Mouse (Mus musculus): ENCODE measurements around the gene Gm10945. TPM values are rescaled to one million over a fixed set of nuclear protein-coding genes. Genes with fewer than 3 reads are reported as not detected.

Gm10945 gene
- not detected in 2 replicates for polyA plus RNA-seq (2015; fragmentation: Nextera tagmentation; extraction: Ambion mirVana)

DNA sequence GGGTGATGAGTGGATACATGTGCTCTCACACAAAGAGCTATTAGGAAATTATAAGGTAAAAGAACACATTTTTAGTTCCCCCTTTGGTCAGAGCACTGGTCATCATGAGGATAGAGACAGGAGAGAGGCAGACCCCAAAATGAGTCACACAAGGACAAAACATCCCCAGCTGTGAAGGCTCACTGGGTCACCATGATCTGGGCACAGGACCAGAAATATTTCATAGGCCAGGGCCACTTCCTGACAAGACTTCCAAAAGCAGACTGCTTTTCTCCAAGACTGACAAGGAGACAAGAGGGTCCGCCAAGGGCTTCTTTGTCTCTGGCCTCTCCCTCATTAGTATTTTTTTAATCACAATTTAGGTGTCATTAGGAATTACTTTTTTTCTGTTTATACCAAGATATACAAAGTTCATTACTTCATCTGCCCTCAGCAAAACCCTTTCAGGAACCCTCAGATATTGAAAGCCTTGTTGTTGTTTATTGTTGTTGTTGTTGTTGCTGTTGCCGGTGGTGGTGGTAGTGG lies at the start of gene Gm10945:
Gm10945 (minus strand) TSS at position 475 of the 525 bp plus-strand sequence.
- ATAC-seq (ENCODE audit: low FRiP score), result no peak
- 93% methylated on average over 2 of the region's 2 CpGs for WGBS
- H3K4me1 ChIP-seq, result no peaks in the 10 kb centered on the region

DNA sequence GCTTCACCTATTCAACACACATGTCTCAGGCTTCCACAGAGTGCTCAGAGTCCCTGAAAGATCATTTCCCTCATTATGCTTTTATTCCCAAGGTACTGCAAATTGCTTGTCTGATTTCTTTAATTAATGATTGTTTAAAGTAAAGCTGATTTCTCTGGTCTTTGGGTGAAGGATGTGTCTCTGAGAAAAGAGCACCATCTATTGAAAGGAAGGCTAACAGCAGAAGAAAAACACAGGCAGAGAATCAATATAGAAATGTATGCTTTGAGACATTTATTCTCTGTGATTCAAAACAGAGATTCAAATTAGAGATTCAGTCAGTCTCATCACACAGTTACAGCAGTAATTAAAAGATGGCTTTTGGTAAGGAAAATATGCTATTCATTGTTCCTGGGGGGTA lies 28.7 kb upstream of the Gm10945 start:
- ATAC-seq (ENCODE audit: low FRiP score), result 0 out of 2 replicates have a peak, but pooled peaks have one; percentile 18
- H3K4me3 ChIP-seq (replicated peaks), result peak overlapping the region; percentile 45
- no peak overlapping the region for H3K27ac ChIP-seq (replicated peaks)
- H3K9ac ChIP-seq (replicated peaks), result no peak overlapping the region
- H3K27me3 ChIP-seq (replicated peaks), result no peaks in the 10 kb centered on the region
- H3K9me3 ChIP-seq (replicated peaks), result no peaks in the 10 kb centered on the region
- H3K4me2 ChIP-seq, result peak overlapping the region; percentile 63
- H3K4me1 ChIP-seq, result 0 out of 2 replicates have a peak, but pooled peaks cover 7% of the 10 kb centered on the region
- no peaks in the 10 kb centered on the region for H3K36me3 ChIP-seq

More for the DNA sequence above, at the start of gene Gm10945:
- H3K27ac ChIP-seq (replicated peaks), result no peak within 1 kb of the TSS
- no peaks in the 10 kb centered on the region for H3K27me3 ChIP-seq (replicated peaks)
- H3K9ac ChIP-seq (replicated peaks), result no peak within 1 kb of the TSS
- no peaks in the 10 kb centered on the region for H3K36me3 ChIP-seq
- H3K9me3 ChIP-seq (replicated peaks), result no peaks in the 10 kb centered on the region
- no peak within 1 kb of the TSS for H3K4me2 ChIP-seq
- no peak within 1 kb of the TSS for H3K4me3 ChIP-seq (replicated peaks)

DNA sequence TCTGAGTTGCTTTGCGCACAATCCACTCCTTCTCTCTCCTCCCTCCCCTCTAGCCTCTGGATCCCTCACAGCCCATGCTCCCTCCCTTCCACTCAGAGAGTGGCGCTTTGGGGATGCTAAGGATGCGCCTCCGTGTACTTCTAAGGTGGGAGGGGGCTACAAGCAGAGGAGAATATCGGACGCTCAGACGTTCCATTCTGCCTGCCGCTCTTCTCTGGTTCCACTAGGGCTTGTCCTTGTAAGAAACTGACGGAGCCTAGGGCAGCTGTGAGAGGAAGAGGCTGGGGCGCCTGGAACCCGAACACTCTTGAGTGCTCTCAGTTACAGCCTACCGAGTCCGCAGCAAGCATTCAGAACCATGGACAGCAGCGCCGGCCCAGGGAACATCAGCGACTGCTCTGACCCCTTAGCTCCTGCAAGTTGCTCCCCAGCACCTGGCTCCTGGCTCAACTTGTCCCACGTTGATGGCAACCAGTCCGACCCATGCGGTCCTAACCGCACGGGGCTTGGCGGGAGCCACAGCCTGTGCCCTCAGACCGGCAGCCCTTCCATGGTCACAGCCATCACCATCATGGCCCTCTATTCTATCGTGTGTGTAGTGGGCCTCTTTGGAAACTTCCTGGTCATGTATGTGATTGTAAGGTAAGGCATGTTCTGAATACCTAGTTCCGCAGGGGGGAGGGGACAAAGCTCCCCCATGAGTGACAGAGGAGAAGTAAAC lies 27.1 kb upstream of the Gm10945 start:
- Histone ChIP-seq H3K4me1 (0 out of 2 replicates have a peak, but pooled peaks cover 7% of the 10 kb centered on the region), H3K27me3 (replicated peaks) (no peaks in the 10 kb centered on the region), H3K4me2 (peak overlapping the region; percentile 63), H3K9me3 (replicated peaks) (no peaks in the 10 kb centered on the region), H3K4me3 (replicated peaks) (peak overlapping the region; percentile 45), H3K27ac (replicated peaks) (no peak overlapping the region), H3K9ac (replicated peaks) (peak overlapping the region; percentile 36; the same call in 1 of the 2 replicates), H3K36me3 (no peaks in the 10 kb centered on the region)
- WGBS, result 5% methylated on average over 25 of the region's 25 CpGs
- ATAC-seq (ENCODE audit: low FRiP score), result peak; percentile 89

DNA sequence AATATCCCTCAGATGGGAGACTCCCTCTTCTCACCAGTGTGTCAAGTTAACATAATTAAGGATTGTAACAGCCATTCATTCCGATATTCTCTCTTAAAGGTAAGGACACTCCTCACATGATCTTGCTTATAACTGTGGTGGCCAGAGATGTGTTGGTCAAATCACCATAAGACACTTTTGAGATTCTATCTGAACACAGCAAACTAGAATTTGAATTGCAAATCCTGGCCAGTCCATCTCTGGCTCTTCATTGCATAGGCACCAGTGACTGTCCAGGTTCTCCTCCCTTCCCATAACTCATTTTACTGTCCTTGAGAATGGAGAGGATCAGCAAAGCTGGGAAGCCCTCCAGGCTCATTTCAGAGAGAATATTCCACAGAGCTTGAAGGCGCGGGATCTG lies 3.4 kb downstream of the Gm10945 start, which contains the start of gene Oprm1:
Oprm1 (plus strand) TSS at position 301 of the 400 bp plus-strand sequence.
- no peak for ATAC-seq (ENCODE audit: low FRiP score)
- 95% methylated on average over 3 of the region's 3 CpGs for WGBS
- Histone ChIP-seq H3K27ac (replicated peaks) (no peak within 1 kb of the TSS), H3K9ac (replicated peaks) (no peak within 1 kb of the TSS), H3K4me2 (no peak within 1 kb of the TSS), H3K36me3 (no peaks in the 10 kb centered on the region), H3K4me3 (replicated peaks) (no peak within 1 kb of the TSS), H3K27me3 (replicated peaks) (no peaks in the 10 kb centered on the region), H3K4me1 (no peaks in the 10 kb centered on the region), H3K9me3 (replicated peaks) (no peaks in the 10 kb centered on the region)

DNA sequence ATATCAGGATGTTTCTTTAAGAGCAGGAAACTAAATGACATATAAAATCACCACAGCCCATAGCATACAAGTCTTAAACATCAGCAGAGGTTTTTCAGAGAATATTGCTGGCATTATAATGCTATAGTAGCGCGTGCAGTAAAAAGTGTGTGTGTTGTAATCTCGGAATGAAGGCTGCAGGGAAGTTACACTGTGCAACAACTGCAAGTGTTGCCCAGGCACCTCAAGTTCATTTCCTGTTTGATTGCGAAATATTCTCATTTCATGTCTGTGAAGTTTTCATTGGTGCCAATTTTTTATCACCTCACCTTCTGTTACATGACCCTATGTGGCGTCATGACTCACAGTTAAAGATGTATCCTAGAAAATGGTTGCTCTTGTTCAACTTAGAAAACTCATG lies 8.2 kb downstream of the Gm10945 start:
- H3K4me3 ChIP-seq (replicated peaks), result no peak overlapping the region
- no peaks in the 10 kb centered on the region for H3K4me1 ChIP-seq
- no peaks in the 10 kb centered on the region for H3K27me3 ChIP-seq (replicated peaks)
- no peak overlapping the region for H3K9ac ChIP-seq (replicated peaks)
- H3K4me2 ChIP-seq, result no peak overlapping the region
- H3K27ac ChIP-seq (replicated peaks), result no peak overlapping the region
- no peaks in the 10 kb centered on the region for H3K36me3 ChIP-seq
- WGBS, result 90% methylated on average over 5 of the region's 5 CpGs
- ATAC-seq (ENCODE audit: low FRiP score), result no peak
- H3K9me3 ChIP-seq (replicated peaks), result no peaks in the 10 kb centered on the region

DNA sequence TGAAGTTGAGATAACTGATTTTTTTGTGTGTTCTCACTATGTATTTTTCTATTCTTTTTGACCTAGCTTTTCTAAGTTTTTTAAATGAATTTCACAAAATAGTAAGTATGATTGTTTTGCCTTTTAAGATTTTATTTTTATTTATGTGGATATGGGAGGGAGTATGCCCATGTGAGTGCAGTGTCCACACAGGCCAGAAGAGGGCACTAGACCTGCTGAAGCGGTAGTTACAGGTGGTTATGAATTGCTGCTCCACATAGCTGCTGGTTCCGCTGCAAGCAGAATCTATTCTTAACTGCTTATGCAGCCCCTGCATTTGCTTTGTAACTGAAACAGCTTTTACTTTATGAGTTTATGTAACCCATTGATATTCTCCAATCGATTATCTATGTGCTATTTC lies 33.1 kb downstream of the Gm10945 start:
- Histone ChIP-seq H3K27ac (replicated peaks) (no peak overlapping the region), H3K36me3 (no peaks in the 10 kb centered on the region), H3K9me3 (replicated peaks) (no peaks in the 10 kb centered on the region), H3K4me1 (no peaks in the 10 kb centered on the region), H3K4me3 (replicated peaks) (no peak overlapping the region), H3K27me3 (replicated peaks) (no peaks in the 10 kb centered on the region), H3K9ac (replicated peaks) (no peak overlapping the region), H3K4me2 (no peak overlapping the region)
- WGBS, result 94% methylated on average over 3 of the region's 3 CpGs
- ATAC-seq (ENCODE audit: low FRiP score), result no peak

DNA sequence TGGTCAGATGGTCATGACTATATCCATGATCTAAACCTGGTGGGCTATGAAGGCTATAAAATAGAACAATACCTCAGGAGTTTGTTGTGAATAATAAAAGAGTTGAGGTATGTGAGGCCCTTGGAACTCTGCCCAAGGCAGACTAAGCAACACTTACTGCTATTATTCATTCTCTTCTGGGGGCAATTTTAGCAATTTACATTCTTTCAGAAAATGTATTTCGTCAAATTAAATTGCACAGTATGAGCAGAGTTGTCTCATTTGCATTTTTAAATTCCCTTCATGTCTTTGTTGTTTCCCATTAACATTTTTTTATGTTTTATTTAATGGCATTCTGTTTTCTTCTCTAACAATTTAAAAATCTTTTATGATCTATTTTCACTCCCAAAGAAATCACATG lies 37.8 kb downstream of the Gm10945 start:
- no peaks in the 10 kb centered on the region for H3K36me3 ChIP-seq
- peak; percentile 80 for ATAC-seq (ENCODE audit: low FRiP score)
- WGBS, result 41% methylated on average over 1 of the region's 1 CpGs

DNA sequence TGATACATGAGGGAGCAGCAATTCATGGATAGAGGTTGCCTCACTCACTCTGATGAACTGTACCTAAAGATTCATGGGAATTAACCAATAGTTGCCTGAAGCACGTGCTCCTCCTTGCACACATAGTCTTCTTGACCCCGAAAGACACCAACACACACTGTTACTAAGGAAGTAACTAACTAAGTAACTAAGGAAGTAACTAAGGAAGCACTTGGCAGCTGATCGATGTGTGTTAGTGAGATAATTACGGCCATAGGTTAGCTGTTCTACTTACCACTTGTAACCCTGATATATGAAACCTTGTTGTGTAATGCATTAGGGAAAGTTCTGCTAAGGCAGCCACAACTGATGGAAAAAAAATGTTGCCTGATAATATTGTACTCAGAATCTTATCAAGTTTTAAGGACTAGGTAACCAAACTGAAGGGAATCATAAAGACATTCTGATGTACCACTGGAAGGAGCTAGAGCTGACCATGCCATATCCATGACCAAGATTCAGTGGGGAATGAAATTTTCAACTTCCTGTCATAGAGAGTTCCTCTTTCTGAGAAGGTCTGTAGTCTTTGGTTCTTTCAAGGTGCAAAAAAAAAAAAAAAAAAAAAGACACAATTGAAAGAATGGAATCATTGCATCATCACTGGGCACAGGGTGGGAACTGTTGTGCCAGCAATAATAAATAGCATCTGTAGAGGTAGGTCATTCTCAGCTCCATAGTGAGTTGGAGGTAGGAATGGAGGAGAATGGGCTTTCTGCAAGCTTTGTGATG lies 44.2 kb downstream of the Gm10945 start:
- Histone ChIP-seq H3K4me2 (no peak overlapping the region), H3K9ac (replicated peaks) (no peak overlapping the region), H3K27ac (replicated peaks) (no peak overlapping the region), H3K9me3 (replicated peaks) (no peaks in the 10 kb centered on the region), H3K4me3 (replicated peaks) (no peak overlapping the region), H3K27me3 (replicated peaks) (no peaks in the 10 kb centered on the region), H3K4me1 (no peaks in the 10 kb centered on the region), H3K36me3 (no peaks in the 10 kb centered on the region)
- ATAC-seq (ENCODE audit: low FRiP score), result no peak
- 85% methylated on average over 4 of the region's 4 CpGs for WGBS

More for the DNA sequence above, 37.8 kb downstream of the Gm10945 start:
- no peaks in the 10 kb centered on the region for H3K9me3 ChIP-seq (replicated peaks)
- no peaks in the 10 kb centered on the region for H3K4me1 ChIP-seq
- no peak overlapping the region for H3K9ac ChIP-seq (replicated peaks)
- H3K27me3 ChIP-seq (replicated peaks), result no peaks in the 10 kb centered on the region
- H3K27ac ChIP-seq (replicated peaks), result no peak overlapping the region
- no peak overlapping the region for H3K4me3 ChIP-seq (replicated peaks)
- no peak overlapping the region for H3K4me2 ChIP-seq

DNA sequence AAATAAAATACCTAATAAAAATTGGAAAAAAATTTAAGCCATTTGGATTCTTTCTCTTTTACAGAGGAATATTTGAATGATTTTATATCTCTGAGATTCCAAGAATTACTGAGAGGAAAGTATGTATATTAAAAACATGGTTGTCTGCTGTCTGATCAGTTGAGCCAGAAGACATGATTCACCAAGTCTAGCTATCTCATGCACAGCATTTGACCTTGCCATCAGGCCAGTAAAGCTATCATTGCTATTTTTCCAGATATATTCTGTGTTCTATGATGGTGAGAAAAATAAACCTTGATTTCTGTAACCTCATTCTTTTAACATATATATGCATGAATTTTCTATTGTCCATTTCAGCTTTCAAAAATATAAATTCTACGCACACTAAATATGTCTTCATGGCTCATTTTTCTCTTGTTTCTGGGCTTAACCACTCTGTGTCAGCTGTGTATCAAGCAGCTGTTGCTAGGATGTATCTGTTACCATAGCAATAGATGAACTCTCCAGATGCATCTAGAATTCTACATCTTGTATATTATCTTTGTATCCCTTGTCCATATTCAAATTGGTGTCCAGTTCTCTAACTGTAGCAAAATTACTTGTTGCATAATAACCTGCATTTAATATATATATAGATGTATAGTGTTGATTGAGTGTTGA lies 56.2 kb downstream of the Gm10945 start:
- H3K4me3 ChIP-seq (replicated peaks), result no peak overlapping the region
- H3K27ac ChIP-seq (replicated peaks), result no peak overlapping the region
- H3K27me3 ChIP-seq (replicated peaks), result no peaks in the 10 kb centered on the region
- no peaks in the 10 kb centered on the region for H3K9me3 ChIP-seq (replicated peaks)
- peak; percentile 69; the same call in 1 of the 2 replicates for ATAC-seq (ENCODE audit: low FRiP score)
- H3K4me2 ChIP-seq, result no peak overlapping the region
- H3K9ac ChIP-seq (replicated peaks), result no peak overlapping the region
- no peaks in the 10 kb centered on the region for H3K36me3 ChIP-seq
- H3K4me1 ChIP-seq, result no peaks in the 10 kb centered on the region
- WGBS, result 76% methylated on average over 1 of the region's 1 CpGs

DNA sequence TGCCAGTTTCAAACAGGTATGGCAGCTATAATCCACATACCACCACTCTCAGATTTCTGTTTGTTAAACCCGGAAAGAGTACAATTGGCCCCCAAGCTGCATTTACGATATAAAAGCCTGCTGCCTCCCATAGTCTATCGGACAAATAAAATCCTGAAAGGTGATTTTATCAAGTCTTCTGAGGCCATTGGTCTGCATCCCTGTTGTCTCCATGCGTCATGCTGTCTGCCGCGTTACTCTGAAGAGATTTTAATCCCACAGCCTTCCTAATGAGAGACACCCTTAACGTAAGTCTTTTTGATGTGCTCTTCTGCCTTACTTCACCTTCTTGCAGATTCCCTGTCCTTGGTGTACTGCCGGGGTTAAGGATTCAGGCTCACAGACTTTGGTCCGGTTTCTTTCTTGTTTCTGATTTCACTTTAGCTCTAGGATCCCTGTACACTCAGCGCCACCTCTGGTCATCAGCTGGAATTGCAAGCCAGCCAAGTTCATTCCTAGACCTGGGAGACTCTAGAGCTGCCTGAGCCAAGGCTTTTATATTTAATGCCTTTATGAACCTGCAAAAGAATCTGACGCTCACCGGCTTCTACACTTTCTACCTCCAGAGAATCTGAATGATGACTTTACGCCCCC lies 67.2 kb downstream of the Gm10945 start:
- Histone ChIP-seq H3K9me3 (replicated peaks) (no peaks in the 10 kb centered on the region), H3K4me1 (peaks cover 3% of the 10 kb centered on the region; the same call in 1 of the 2 replicates), H3K36me3 (no peaks in the 10 kb centered on the region), H3K4me3 (replicated peaks) (no peak overlapping the region), H3K27ac (replicated peaks) (no peak overlapping the region), H3K4me2 (peak overlapping the region; percentile 34), H3K9ac (replicated peaks) (no peak overlapping the region), H3K27me3 (replicated peaks) (no peaks in the 10 kb centered on the region)
- ATAC-seq (ENCODE audit: low FRiP score), result peak; percentile 78; the same call in 1 of the 2 replicates
- WGBS, result 50% methylated on average over 13 of the region's 13 CpGs

Measured in neural tube, embryonic 15.5 days (tissue).